Mouse (Mus musculus): ENCODE data around the gene Fndc8. TPM values are rescaled to one million over a fixed set of nuclear protein-coding genes. Genes with fewer than 3 reads are reported as not detected.
A peak's percentile ranks its signal among the peaks of the same experiment; 100 is the strongest.
"Not testable (repeated sequence)": the region's sequence is repeated elsewhere in the genome, so short reads cannot be mapped to it uniquely, and the experiment has no call there.

Gene Fndc8
- polyA plus RNA-seq, 1 experiment from 2014 or later, result 0.51 TPM

- Histone ChIP-seq H3K9me3 (ENCODE audit: control insufficient read depth, low read length) (no peaks in the 10 kb centered on the region), H3K27ac (ENCODE audit: low read depth, low read length) (no peak overlapping the region), H3K36me3 (ENCODE audit: control insufficient read depth, insufficient read depth, low read length) (no peaks in the 10 kb centered on the region), H3K27me3 (replicated peaks; ENCODE audit: control insufficient read depth, insufficient read depth, low read length) (no peaks in the 10 kb centered on the region), H3K4me1 (ENCODE audit: control insufficient read depth, insufficient read depth, low read depth, low read length) (no peaks in the 10 kb centered on the region), H3K4me3 (ENCODE audit: low read length) (no peak overlapping the region), H3K4me2 (ENCODE audit: low read length) (no peak overlapping the region), H3K9ac (ENCODE audit: low read depth, low read length) (no peak overlapping the region)
- ATAC-seq, result no peak
- WGBS, result 63% methylated on average over 10 of the region's 10 CpGs
Measured at GRCm38 (mm10) chr11:82920768-82921167, 28.8 kb downstream of the Fndc8 start.

- H3K9ac ChIP-seq (ENCODE audit: low read depth, low read length), result no peak overlapping the region
- H3K27me3 ChIP-seq (replicated peaks; ENCODE audit: control insufficient read depth, insufficient read depth, low read length), result no peaks in the 10 kb centered on the region
- no peak overlapping the region for H3K4me3 ChIP-seq (ENCODE audit: low read length)
- WGBS, result 72% methylated on average over 4 of the region's 4 CpGs
- H3K27ac ChIP-seq (ENCODE audit: low read depth, low read length), result no peak overlapping the region
- no peaks in the 10 kb centered on the region for H3K9me3 ChIP-seq (ENCODE audit: control insufficient read depth, low read length)
- H3K4me2 ChIP-seq (ENCODE audit: low read length), result no peak overlapping the region
- ATAC-seq, result no peak
- H3K36me3 ChIP-seq (ENCODE audit: control insufficient read depth, insufficient read depth, low read length), result no peaks in the 10 kb centered on the region
- no peaks in the 10 kb centered on the region for H3K4me1 ChIP-seq (ENCODE audit: control insufficient read depth, insufficient read depth, low read depth, low read length)
Measured at GRCm38 (mm10) chr11:82921691-82922090, 29.8 kb downstream of the Fndc8 start.

DNA sequence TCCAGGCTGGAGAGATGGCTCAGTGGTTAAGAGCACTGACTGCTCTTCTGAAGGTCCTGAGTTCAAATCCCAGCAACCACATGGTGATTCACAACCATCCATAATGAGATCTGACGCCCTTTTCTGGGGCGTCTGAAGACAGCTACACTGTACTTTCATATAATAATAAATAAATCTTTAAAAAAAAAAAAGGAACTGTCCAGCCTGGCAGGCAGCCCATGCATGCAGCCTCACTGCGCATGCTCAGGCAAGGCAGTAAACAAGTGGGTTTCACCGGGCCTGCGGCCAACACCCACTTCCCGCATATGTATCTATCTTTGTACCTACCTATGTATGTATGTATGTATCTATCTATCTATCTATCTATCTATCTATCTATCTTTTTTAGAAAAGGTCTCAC lies 32.0 kb downstream of the Fndc8 start:
- not testable (repeated sequence) for H3K36me3 ChIP-seq (ENCODE audit: control insufficient read depth, insufficient read depth, low read length); H3K27ac ChIP-seq (ENCODE audit: low read depth, low read length); H3K4me2 ChIP-seq (ENCODE audit: low read length); H3K9ac ChIP-seq (ENCODE audit: low read depth, low read length); H3K4me3 ChIP-seq (ENCODE audit: low read length); H3K9me3 ChIP-seq (ENCODE audit: control insufficient read depth, low read length); H3K4me1 ChIP-seq (ENCODE audit: control insufficient read depth, insufficient read depth, low read depth, low read length); ATAC-seq; H3K27me3 ChIP-seq (replicated peaks; ENCODE audit: control insufficient read depth, insufficient read depth, low read length)
- 90% methylated on average over 6 of the region's 6 CpGs for WGBS

- Histone ChIP-seq H3K27me3 (replicated peaks; ENCODE audit: control insufficient read depth, insufficient read depth, low read length) (peaks cover 22% of the 10 kb centered on the region), H3K36me3 (ENCODE audit: control insufficient read depth, insufficient read depth, low read length) (no peaks in the 10 kb centered on the region), H3K27ac (ENCODE audit: low read depth, low read length) (no peak overlapping the region), H3K4me2 (ENCODE audit: low read length) (no peak overlapping the region), H3K9me3 (ENCODE audit: control insufficient read depth, low read length) (no peaks in the 10 kb centered on the region), H3K4me3 (ENCODE audit: low read length) (no peak overlapping the region), H3K4me1 (ENCODE audit: control insufficient read depth, insufficient read depth, low read depth, low read length) (peaks cover 6% of the 10 kb centered on the region), H3K9ac (ENCODE audit: low read depth, low read length) (no peak overlapping the region)
- no peak for ATAC-seq
- 26% methylated on average over 20 of the region's 20 CpGs for WGBS
Measured at GRCm38 (mm10) chr11:82928897-82929632, 37.1 kb downstream of the Fndc8 start.

DNA sequence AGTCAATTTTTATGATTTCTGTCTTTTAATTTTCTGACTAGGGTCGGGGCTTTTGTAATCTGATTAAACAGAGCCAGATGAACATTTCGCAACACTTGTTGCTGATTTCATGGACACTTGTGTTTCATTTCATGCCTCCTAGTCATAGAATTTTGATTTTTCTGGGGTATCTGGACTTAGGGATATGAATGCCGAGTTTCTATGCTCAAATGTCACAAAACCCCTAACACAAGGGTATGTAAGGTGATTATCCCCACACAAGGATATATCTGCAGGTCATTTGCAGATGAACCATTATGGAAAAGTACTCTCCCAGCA lies 37.7 kb downstream of the Fndc8 start:
- H3K4me3 ChIP-seq (ENCODE audit: low read length), result no peak overlapping the region
- WGBS, result 54% methylated on average over 3 of the region's 3 CpGs
- peaks cover 27% of the 10 kb centered on the region for H3K27me3 ChIP-seq (replicated peaks; ENCODE audit: control insufficient read depth, insufficient read depth, low read length)
- H3K36me3 ChIP-seq (ENCODE audit: control insufficient read depth, insufficient read depth, low read length), result no peaks in the 10 kb centered on the region
- H3K4me2 ChIP-seq (ENCODE audit: low read length), result peak overlapping the region; percentile 98
- no peak overlapping the region for H3K9ac ChIP-seq (ENCODE audit: low read depth, low read length)
- H3K27ac ChIP-seq (ENCODE audit: low read depth, low read length), result no peak overlapping the region
- H3K4me1 ChIP-seq (ENCODE audit: control insufficient read depth, insufficient read depth, low read depth, low read length), result peaks cover 6% of the 10 kb centered on the region
- H3K9me3 ChIP-seq (ENCODE audit: control insufficient read depth, low read length), result no peaks in the 10 kb centered on the region
- ATAC-seq, result no peak

GRCm38 (mm10) chr11:82930391-82930955 lies 38.5 kb downstream of the Fndc8 start:
- not testable (repeated sequence) for ATAC-seq; H3K9me3 ChIP-seq (ENCODE audit: control insufficient read depth, low read length); H3K36me3 ChIP-seq (ENCODE audit: control insufficient read depth, insufficient read depth, low read length); H3K4me1 ChIP-seq (ENCODE audit: control insufficient read depth, insufficient read depth, low read depth, low read length); H3K27ac ChIP-seq (ENCODE audit: low read depth, low read length)
- under 1% methylated on average over 74 of the region's 85 CpGs for WGBS
- peaks cover 31% of the 10 kb centered on the region for H3K27me3 ChIP-seq (replicated peaks; ENCODE audit: control insufficient read depth, insufficient read depth, low read length)
- H3K4me2 ChIP-seq (ENCODE audit: low read length), result peak overlapping the region; percentile 98
- peak overlapping the region; percentile 54; the same call in 1 of the 2 replicates for H3K9ac ChIP-seq (ENCODE audit: low read depth, low read length)
- peak overlapping the region; percentile 55 for H3K4me3 ChIP-seq (ENCODE audit: low read length)

DNA sequence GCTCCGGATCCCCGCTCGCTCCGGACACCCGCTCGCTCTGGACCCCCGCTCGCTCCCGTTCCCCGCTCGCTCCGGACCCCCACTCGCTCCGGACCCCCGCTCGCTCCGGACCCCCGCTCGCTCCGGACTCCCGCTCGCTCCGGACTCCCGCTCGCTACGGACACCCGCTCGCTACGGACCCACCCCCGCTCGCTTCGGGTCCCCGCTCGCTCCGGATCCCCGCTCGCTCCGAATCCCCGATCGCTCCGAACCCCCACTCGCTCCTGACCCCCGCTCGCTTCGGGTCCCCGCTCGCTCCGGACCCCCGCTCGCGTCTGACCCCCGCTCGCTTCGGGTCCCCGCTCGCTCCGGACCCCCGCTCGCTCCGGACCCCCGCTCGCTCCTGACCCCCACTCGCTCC lies 39.2 kb downstream of the Fndc8 start:
- Histone ChIP-seq H3K9ac (ENCODE audit: low read depth, low read length) (peak overlapping the region; percentile 59), H3K27me3 (replicated peaks; ENCODE audit: control insufficient read depth, insufficient read depth, low read length) (peaks cover 34% of the 10 kb centered on the region), H3K4me3 (ENCODE audit: low read length) (peak overlapping the region; percentile 55), H3K4me2 (ENCODE audit: low read length) (peak overlapping the region; percentile 98)
- not testable (repeated sequence) for H3K9me3 ChIP-seq (ENCODE audit: control insufficient read depth, low read length); H3K36me3 ChIP-seq (ENCODE audit: control insufficient read depth, insufficient read depth, low read length); H3K4me1 ChIP-seq (ENCODE audit: control insufficient read depth, insufficient read depth, low read depth, low read length); H3K27ac ChIP-seq (ENCODE audit: low read depth, low read length); ATAC-seq
- WGBS, result under 1% methylated on average over 47 of the region's 63 CpGs

DNA sequence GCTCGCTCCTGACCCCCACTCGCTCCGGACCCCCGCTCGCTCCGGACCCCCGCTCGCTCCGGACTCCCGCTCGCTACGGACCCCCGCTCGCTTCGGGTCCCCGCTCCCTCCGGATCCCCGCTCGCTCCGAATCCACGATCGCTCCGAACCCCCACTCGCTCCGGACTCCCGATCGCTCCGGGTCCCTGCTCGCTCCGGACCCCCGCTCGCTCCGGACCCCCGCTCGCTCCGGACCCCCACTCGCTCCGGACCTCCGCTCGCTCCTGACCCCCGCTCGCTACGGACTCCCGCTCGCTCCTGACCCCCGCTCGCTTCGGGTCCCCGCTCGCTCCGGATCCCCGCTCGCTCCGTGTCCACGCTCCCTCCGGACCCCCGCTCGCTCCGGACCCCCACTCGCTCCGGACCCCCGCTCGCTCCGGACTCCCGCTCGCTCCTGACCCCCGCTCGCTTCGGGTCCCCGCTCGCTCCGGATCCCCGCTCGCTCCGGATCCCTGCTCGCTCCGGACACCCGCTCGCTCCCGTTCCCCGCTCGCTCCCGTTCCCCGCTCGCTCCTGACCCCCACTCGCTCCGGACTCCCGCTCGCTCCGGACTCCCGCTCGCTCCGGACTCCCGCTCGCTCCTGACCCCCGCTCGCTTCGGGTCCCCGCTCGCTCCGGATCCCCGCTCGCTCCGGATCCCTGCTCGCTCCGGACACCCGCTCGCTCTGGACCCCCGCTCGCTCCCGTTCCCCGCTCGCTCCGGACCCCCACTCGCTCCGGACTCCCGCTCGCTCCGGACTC lies 39.9 kb downstream of the Fndc8 start:
- H3K9me3 ChIP-seq (ENCODE audit: control insufficient read depth, low read length); H3K27ac ChIP-seq (ENCODE audit: low read depth, low read length); H3K4me1 ChIP-seq (ENCODE audit: control insufficient read depth, insufficient read depth, low read depth, low read length); H3K36me3 ChIP-seq (ENCODE audit: control insufficient read depth, insufficient read depth, low read length); ATAC-seq: not testable (repeated sequence)
- Histone ChIP-seq H3K4me3 (ENCODE audit: low read length) (peak overlapping the region; percentile 55), H3K27me3 (replicated peaks; ENCODE audit: control insufficient read depth, insufficient read depth, low read length) (peaks cover 40% of the 10 kb centered on the region), H3K9ac (ENCODE audit: low read depth, low read length) (peak overlapping the region; percentile 59), H3K4me2 (ENCODE audit: low read length) (peak overlapping the region; percentile 98)
- under 1% methylated on average over 88 of the region's 119 CpGs for WGBS

GRCm38 (mm10) chr11:82933186-82933585 lies 41.3 kb downstream of the Fndc8 start:
- Histone ChIP-seq H3K36me3 (ENCODE audit: control insufficient read depth, insufficient read depth, low read length) (no peaks in the 10 kb centered on the region), H3K4me3 (ENCODE audit: low read length) (peak overlapping the region; percentile 55), H3K27me3 (replicated peaks; ENCODE audit: control insufficient read depth, insufficient read depth, low read length) (peaks cover 38% of the 10 kb centered on the region), H3K4me1 (ENCODE audit: control insufficient read depth, insufficient read depth, low read depth, low read length) (peaks cover 6% of the 10 kb centered on the region), H3K4me2 (ENCODE audit: low read length) (peak overlapping the region; percentile 98), H3K9me3 (ENCODE audit: control insufficient read depth, low read length) (no peaks in the 10 kb centered on the region), H3K27ac (ENCODE audit: low read depth, low read length) (no peak overlapping the region), H3K9ac (ENCODE audit: low read depth, low read length) (no peak overlapping the region)
- no peak for ATAC-seq
- 2% methylated on average over 29 of the region's 29 CpGs for WGBS
